Mouse (Mus musculus): ENCODE measurements at regions not wholly inside any gene's neighbourhood (a gene's known extent, or its start where the extent isn't known, plus 50 kb on each side); places are given as distances from the start of the nearest gene placed in this dataset.

- TF ChIP-seq CTCF (IDR thresholded peaks at IDR 0.05) (no peak), EP300 (IDR thresholded peaks at IDR 0.05; ENCODE audit: insufficient read depth, low read depth, low read length) (no peak)
Measured at GRCm38 (mm10) chr12:70628384-70629365, 175.8 kb downstream of the Tmx1 start.

Measured in heart, adult 2 months (tissue).